Mouse (Mus musculus) forebrain, embryonic 13.5 days (tissue): Measurements from ENCODE around the gene Aldh3b3. TPM values are rescaled to one million over a fixed set of nuclear protein-coding genes. Genes with fewer than 3 reads are reported as not detected.
A peak's percentile ranks its signal among the peaks of the same experiment; 100 is the strongest.
"Not testable (repeated sequence)": the region's sequence is repeated elsewhere in the genome, so short reads cannot be mapped to it uniquely, and the experiment has no call there.

Experiments used
- ATAC-seq: fragments of 200-750 bp; cut with Nextera tagmentation; 2 replicates; pipeline ENCODE4 v1.8.0; 2017
- H3K27ac ChIP-seq: fragments of 300-500 bp; sonication (generic); 2 replicates; pipeline ENCODE4 v1.5.1; 2015; ENCODE audit warnings: inconsistent platforms, mild to moderate bottlenecking, moderate library complexity
- H3K27me3 ChIP-seq: fragments of 300-500 bp; sonication (generic); 2 replicates; pipeline ENCODE4 v1.6.1; 2015; ENCODE audit warnings: mild to moderate bottlenecking, inconsistent platforms
- H3K36me3 ChIP-seq: fragments of 300-500 bp; sonication (generic); 2 replicates; pipeline ENCODE4 v1.6.1; 2015; ENCODE audit warnings: mild to moderate bottlenecking, inconsistent platforms; ENCODE audit not compliant: poor library complexity, severe bottlenecking
- H3K4me1 ChIP-seq: fragments of 300-500 bp; sonication (generic); 2 replicates; pipeline ENCODE4 v1.6.1; 2015; ENCODE audit warnings: inconsistent platforms
- H3K4me2 ChIP-seq: fragments of 300-500 bp; sonication (generic); 2 replicates; pipeline ENCODE4 v1.6.1; 2015; ENCODE audit warnings: inconsistent platforms, mild to moderate bottlenecking, moderate library complexity
- H3K4me3 ChIP-seq: fragments of 300-500 bp; sonication (generic); 2 replicates; pipeline ENCODE4 v1.5.1; 2015; ENCODE audit warnings: mild to moderate bottlenecking, inconsistent platforms
- H3K9ac ChIP-seq: fragments of 300-500 bp; sonication (generic); 2 replicates; pipeline ENCODE4 v1.6.1; 2015; ENCODE audit warnings: mild to moderate bottlenecking, inconsistent platforms
- H3K9me3 ChIP-seq: fragments of 300-500 bp; sonication (generic); replicated peaks from 2 replicates; pipeline ENCODE4 v1.6.1; 2016; ENCODE audit warnings: inconsistent platforms
- WGBS: fragments of 180-500 bp; shearing (Covaris S2); methylation state at CpG from one replicate; pipeline ENCODE4 v1.1.7; 2015; 5-methylcytosine and 5-hydroxymethylcytosine counted together
- polyA plus RNA-seq: library from polyadenylated mRNA; unstranded; fragments of >200 nt; fragmentation: Nextera tagmentation; extraction: Ambion mirVana; gene quantifications from 2 replicates; pipeline ENCODE4 v1.2.1, GENCODE M21; 2015

The Aldh3b3 gene
- polyA plus RNA-seq, 1 experiment from 2014 or later, result not detected

DNA sequence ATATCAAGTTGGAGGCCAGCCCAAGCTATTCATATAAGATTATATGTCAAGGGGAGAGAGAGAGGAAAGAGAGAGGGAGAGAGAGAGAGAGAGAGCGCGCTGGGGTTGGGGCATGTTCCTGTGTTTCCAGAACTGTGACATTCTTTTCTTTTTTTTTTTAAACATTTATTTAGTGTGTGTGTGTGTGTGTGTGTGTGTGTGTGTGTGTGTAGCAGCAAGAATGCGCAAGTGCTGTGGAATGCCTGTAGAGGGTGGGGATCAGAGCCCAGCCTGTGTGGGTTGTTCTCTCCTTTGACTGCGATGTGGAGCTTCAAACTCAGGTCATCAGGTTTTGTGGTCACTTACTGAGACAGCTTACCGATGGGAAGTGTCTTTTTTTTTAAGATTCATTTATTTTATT is 1.8 kb downstream of the Aldh3b3 start:
- no peaks in the 10 kb centered on the region for H3K4me1 ChIP-seq
- WGBS, result 88% methylated on average over 5 of the region's 5 CpGs
- no peak overlapping the region for H3K4me2 ChIP-seq
- no peak overlapping the region for H3K27ac ChIP-seq
- ATAC-seq, result no peak
- H3K9ac ChIP-seq, result no peak overlapping the region
- no peaks in the 10 kb centered on the region for H3K36me3 ChIP-seq
- H3K27me3 ChIP-seq, result 0 out of 2 replicates have a peak, but pooled peaks cover 3% of the 10 kb centered on the region
- no peaks in the 10 kb centered on the region for H3K9me3 ChIP-seq
- H3K4me3 ChIP-seq, result no peak overlapping the region

- H3K4me3 ChIP-seq, H3K27me3 ChIP-seq, H3K4me1 ChIP-seq, H3K9ac ChIP-seq, H3K36me3 ChIP-seq, H3K27ac ChIP-seq, H3K9me3 ChIP-seq, H3K4me2 ChIP-seq: not testable (repeated sequence)
- WGBS, result 79% methylated on average over 6 of the region's 6 CpGs
- peak; percentile 33; the same call in 1 of the 2 replicates for ATAC-seq
Observed at GRCm38 (mm10) chr19:3961805-3962204, 3.4 kb downstream of the Aldh3b3 start.

- Histone ChIP-seq H3K4me3 (no peak overlapping the region), H3K4me2 (no peak overlapping the region), H3K9me3 (no peaks in the 10 kb centered on the region), H3K27ac (no peak overlapping the region), H3K4me1 (no peaks in the 10 kb centered on the region), H3K9ac (no peak overlapping the region), H3K36me3 (no peaks in the 10 kb centered on the region), H3K27me3 (no peaks in the 10 kb centered on the region)
- 14% methylated on average over 2 of the region's 2 CpGs for WGBS
- no peak for ATAC-seq
Observed at GRCm38 (mm10) chr19:3962469-3962868, 4.0 kb downstream of the Aldh3b3 start.

- Histone ChIP-seq H3K4me3 (no peak overlapping the region), H3K4me1 (no peaks in the 10 kb centered on the region)
Observed at GRCm38 (mm10) chr19:3964030-3964429, 5.6 kb downstream of the Aldh3b3 start.

GRCm38 (mm10) chr19:3966330-3967075 is 8.1 kb downstream of the Aldh3b3 start:
- Histone ChIP-seq H3K4me3 (no peak overlapping the region), H3K4me1 (no peaks in the 10 kb centered on the region), H3K9me3 (no peaks in the 10 kb centered on the region), H3K27ac (no peak overlapping the region), H3K36me3 (no peaks in the 10 kb centered on the region), H3K9ac (no peak overlapping the region), H3K4me2 (no peak overlapping the region), H3K27me3 (no peaks in the 10 kb centered on the region)
- 69% methylated on average over 11 of the region's 11 CpGs for WGBS
- ATAC-seq, result no peak

More at GRCm38 (mm10) chr19:3964030-3964429, 5.6 kb downstream of the Aldh3b3 start:
- Histone ChIP-seq H3K27ac (no peak overlapping the region), H3K9ac (no peak overlapping the region), H3K36me3 (no peaks in the 10 kb centered on the region), H3K9me3 (no peaks in the 10 kb centered on the region), H3K27me3 (no peaks in the 10 kb centered on the region), H3K4me2 (no peak overlapping the region)
- WGBS, result 81% methylated on average over 4 of the region's 4 CpGs
- no peak for ATAC-seq

- Histone ChIP-seq H3K4me1 (no peaks in the 10 kb centered on the region), H3K4me2 (no peak overlapping the region), H3K4me3 (no peak overlapping the region), H3K36me3 (no peaks in the 10 kb centered on the region), H3K27ac (no peak overlapping the region), H3K27me3 (no peaks in the 10 kb centered on the region), H3K9me3 (no peaks in the 10 kb centered on the region), H3K9ac (no peak overlapping the region)
- no peak for ATAC-seq
- WGBS, result 79% methylated on average over 3 of the region's 3 CpGs
Observed at GRCm38 (mm10) chr19:3967258-3967657, 8.8 kb downstream of the Aldh3b3 start.

DNA sequence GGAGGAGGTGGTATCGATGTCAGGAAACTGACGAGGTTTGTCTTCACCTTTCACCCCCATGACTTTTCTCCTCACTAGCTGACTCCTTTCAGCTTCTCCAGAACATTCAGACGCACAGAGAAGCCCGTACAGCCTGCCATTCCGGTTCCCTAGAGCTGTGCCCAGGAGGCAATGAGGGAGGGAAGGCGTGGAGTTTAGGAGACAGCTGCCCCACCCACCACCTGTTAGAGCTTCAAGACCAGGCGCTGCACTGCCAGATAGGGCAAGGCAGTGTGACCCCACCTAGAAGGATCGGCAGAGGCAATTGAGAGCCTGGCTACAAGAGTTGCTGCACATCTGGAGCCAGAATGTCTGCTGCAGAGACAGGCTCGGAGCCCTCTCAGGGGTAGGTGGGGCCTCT is 13.8 kb downstream of the Aldh3b3 start, which contains the start of gene Aldh3b2:
Gene Aldh3b2, plus strand, starts transcription at position 100 of the 400 bp plus-strand sequence.
- H3K4me3 ChIP-seq, result no peak within 1 kb of the TSS
- 64% methylated on average over 9 of the region's 9 CpGs for WGBS
- no peaks in the 10 kb centered on the region for H3K4me1 ChIP-seq
- no peaks in the 10 kb centered on the region for H3K9me3 ChIP-seq
- H3K4me2 ChIP-seq, result no peak within 1 kb of the TSS
- H3K27ac ChIP-seq, result no peak within 1 kb of the TSS
- no peak within 1 kb of the TSS for H3K9ac ChIP-seq
- no peak for ATAC-seq
- no peaks in the 10 kb centered on the region for H3K27me3 ChIP-seq
- H3K36me3 ChIP-seq, result no peaks in the 10 kb centered on the region

DNA sequence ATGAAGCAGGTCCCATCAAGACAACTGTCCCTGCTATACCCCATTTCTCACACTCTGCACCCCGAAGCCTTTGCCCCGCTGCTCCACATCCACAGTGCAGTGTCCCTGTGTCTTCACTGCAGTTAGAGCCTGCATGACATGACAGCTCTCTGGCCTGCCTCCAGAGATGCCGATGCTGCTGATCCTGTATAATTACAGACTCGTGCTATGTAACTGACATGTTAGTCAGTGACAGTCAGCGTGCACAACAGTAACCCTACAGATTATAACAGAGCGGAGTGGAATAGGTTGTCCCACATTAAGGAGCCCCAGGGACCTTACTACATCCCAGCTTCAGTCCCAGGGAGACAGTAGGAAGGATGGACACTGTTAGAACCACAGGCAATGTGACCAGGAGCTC is 16.2 kb downstream of the Aldh3b3 start:
- not testable (repeated sequence) for ATAC-seq, H3K9ac ChIP-seq, H3K4me2 ChIP-seq, H3K4me1 ChIP-seq, H3K27me3 ChIP-seq, H3K36me3 ChIP-seq, H3K27ac ChIP-seq, H3K9me3 ChIP-seq, H3K4me3 ChIP-seq
- WGBS, result 69% methylated on average over 6 of the region's 6 CpGs

GRCm38 (mm10) chr19:3975866-3976265 is 17.4 kb downstream of the Aldh3b3 start:
- 74% methylated on average over 2 of the region's 2 CpGs for WGBS
- ATAC-seq, result no peak

GRCm38 (mm10) chr19:3980309-3980708 is 21.9 kb downstream of the Aldh3b3 start:
- Histone ChIP-seq H3K27ac (no peak overlapping the region), H3K4me2 (no peak overlapping the region), H3K27me3 (no peaks in the 10 kb centered on the region), H3K36me3 (no peaks in the 10 kb centered on the region), H3K4me1 (0 out of 2 replicates have a peak, but pooled peaks cover 4% of the 10 kb centered on the region), H3K9ac (no peak overlapping the region), H3K9me3 (no peaks in the 10 kb centered on the region), H3K4me3 (no peak overlapping the region)
- ATAC-seq, result peak; percentile 65
- whole genome bisulfite sequencing, result 14% methylated on average over 4 of the region's 4 CpGs

More at GRCm38 (mm10) chr19:3975866-3976265, 17.4 kb downstream of the Aldh3b3 start:
- Histone ChIP-seq H3K4me3 (no peak overlapping the region), H3K36me3 (no peaks in the 10 kb centered on the region), H3K27me3 (no peaks in the 10 kb centered on the region), H3K9me3 (no peaks in the 10 kb centered on the region), H3K9ac (no peak overlapping the region), H3K27ac (no peak overlapping the region), H3K4me1 (no peaks in the 10 kb centered on the region), H3K4me2 (no peak overlapping the region)

DNA sequence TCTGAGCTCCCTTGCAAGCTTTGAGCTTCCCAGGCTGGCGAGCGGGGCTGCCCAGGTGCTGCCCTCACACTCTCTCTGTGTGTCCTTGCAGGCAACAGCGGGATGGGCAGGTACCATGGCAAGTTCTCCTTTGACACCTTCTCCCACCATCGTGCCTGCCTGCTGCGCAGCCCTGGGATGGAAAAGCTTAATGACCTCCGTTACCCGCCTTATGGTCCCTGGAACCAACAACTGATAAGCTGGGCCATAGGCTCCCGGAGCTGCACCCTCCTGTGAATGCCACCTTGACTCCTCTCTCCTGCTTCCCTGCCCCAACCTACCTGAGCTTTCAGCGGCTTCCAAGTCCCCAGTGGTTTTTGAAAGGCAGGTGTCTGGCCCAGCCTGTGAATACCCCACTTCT is 22.5 kb downstream of the Aldh3b3 start:
- Histone ChIP-seq H3K9ac (no peak overlapping the region), H3K27me3 (no peaks in the 10 kb centered on the region), H3K9me3 (no peaks in the 10 kb centered on the region), H3K4me1 (0 out of 2 replicates have a peak, but pooled peaks cover 4% of the 10 kb centered on the region), H3K4me2 (no peak overlapping the region), H3K27ac (no peak overlapping the region), H3K36me3 (no peaks in the 10 kb centered on the region), H3K4me3 (no peak overlapping the region)
- 86% methylated on average over 9 of the region's 9 CpGs for WGBS
- ATAC-seq, result no peak

DNA sequence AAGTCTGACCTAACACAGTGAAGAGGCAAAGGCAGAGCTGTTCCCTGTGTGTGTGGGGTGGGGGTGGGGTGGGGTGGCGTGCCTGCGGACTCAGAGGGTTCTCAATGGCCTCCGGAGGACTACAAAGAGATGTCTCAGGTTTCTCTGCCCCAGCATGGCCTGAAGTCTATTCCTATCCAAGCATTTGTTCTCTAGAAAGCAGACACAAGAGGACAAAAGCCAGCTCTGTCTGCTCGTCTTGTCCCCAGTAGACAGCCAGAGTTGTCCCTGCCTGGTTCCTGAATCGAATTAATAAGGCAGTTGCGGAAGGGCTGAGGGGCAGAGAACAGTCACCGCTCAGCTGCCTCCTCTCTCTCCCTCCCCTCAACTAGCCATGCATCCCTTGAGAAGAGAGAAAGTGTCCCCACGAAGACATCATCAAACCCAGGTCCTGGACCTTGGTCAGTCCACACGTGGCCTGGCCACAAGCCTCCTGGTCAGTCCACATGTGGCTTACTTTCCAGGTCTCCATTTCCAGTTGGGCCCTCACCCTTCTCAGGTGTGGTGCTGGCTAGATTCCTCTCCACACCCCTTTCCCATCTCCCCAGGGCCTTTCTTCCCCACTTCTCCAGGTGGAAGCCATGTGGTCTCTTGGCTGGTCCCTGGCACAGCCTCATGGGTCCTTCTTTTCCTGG is 25.2 kb downstream of the Aldh3b3 start:
- H3K4me2 ChIP-seq, result no peak overlapping the region
- H3K4me3 ChIP-seq, result no peak overlapping the region
- peaks cover 2% of the 10 kb centered on the region for H3K9me3 ChIP-seq
- no peaks in the 10 kb centered on the region for H3K27me3 ChIP-seq
- 30% methylated on average over 9 of the region's 9 CpGs for WGBS
- no peaks in the 10 kb centered on the region for H3K36me3 ChIP-seq
- H3K9ac ChIP-seq, result no peak overlapping the region
- H3K4me1 ChIP-seq, result peaks cover 11% of the 10 kb centered on the region; the same call in 1 of the 2 replicates
- H3K27ac ChIP-seq, result no peak overlapping the region
- no peak for ATAC-seq
